Mouse (Mus musculus) C2C12 (cell line): ENCODE measurements around the gene Cd59a. TPM values are rescaled to one million over a fixed set of nuclear protein-coding genes. Genes with fewer than 3 reads are reported as not detected.

Experiments used
- H3K27me3 ChIP-seq: one replicate; pipeline ENCODE4 v1.6.1; 2011; ENCODE audit not compliant: control insufficient read depth, insufficient read depth, insufficient read length
- H3K36me3 ChIP-seq: one replicate; pipeline ENCODE4 v1.6.1; 2011; ENCODE audit not compliant: control insufficient read depth, insufficient read depth
- H3K4me3 ChIP-seq: one replicate; pipeline ENCODE4 v1.5.1; 2011; ENCODE audit warnings: mild to moderate bottlenecking, control low read depth; ENCODE audit not compliant: poor library complexity, insufficient read depth, severe bottlenecking
- H3K79me2 ChIP-seq: one replicate; pipeline ENCODE4 v1.6.1; 2011; ENCODE audit not compliant: control insufficient read depth, insufficient read depth
- H3K79me3 ChIP-seq: one replicate; pipeline ENCODE4 v1.6.1; 2011; ENCODE audit warnings: low read depth, control low read depth
- H3ac ChIP-seq: one replicate; pipeline ENCODE3; 2011; ENCODE audit warnings: low read depth; ENCODE audit not compliant: control insufficient read depth, insufficient read length
- CEBPB ChIP-seq: IDR thresholded peaks from one replicate; pipeline ENCODE4 v1.6.1; 2011; ENCODE audit warnings: low read depth, mild to moderate bottlenecking, control low read depth, moderate library complexity
- CTCF ChIP-seq: IDR thresholded peaks from one replicate; pipeline ENCODE4 v1.5.1; 2011; ENCODE audit not compliant: control insufficient read depth, insufficient read depth, insufficient read length
- FOSL1 ChIP-seq: IDR thresholded peaks from one replicate; pipeline ENCODE4 v1.8.0; 2011; ENCODE audit warnings: mild to moderate bottlenecking, low read length; ENCODE audit not compliant: poor library complexity, insufficient read depth, severe bottlenecking
- MAX ChIP-seq: IDR thresholded peaks from one replicate; pipeline ENCODE4 v1.6.1; 2011; ENCODE audit warnings: mild to moderate bottlenecking, control low read depth
- MYOD1 ChIP-seq: IDR thresholded peaks from one replicate; pipeline ENCODE4 v1.6.1; 2011; ENCODE audit warnings: low read depth; ENCODE audit not compliant: control insufficient read depth, insufficient read length
- MYOG ChIP-seq: IDR thresholded peaks from one replicate; pipeline ENCODE4 v1.6.1; 2011; ENCODE audit not compliant: control insufficient read depth, insufficient read length; ENCODE audit errors: extremely low read depth
- USF1 ChIP-seq: IDR thresholded peaks from one replicate; pipeline ENCODE4 v1.6.1; 2011; ENCODE audit warnings: low read depth, mild to moderate bottlenecking, control low read depth, moderate library complexity
- polyA plus RNA-seq: library from polyadenylated mRNA; unstranded; fragments of >200 nt; fragmentation: generic; extraction: Trizol; gene quantifications from one replicate; pipeline ENCODE4 v1.2.1, GENCODE M21; 2012; ENCODE audit warnings: missing spikeins

The Cd59a gene
- polyA plus RNA-seq, 1 experiment = 2.2 TPM

GRCm38 (mm10) chr2:104133042-104133810, 37.6 kb downstream of the Cd59a start:
- Histone ChIP-seq H3K27me3 (no peaks in the 10 kb centered on the region), H3K79me3 (no peaks in the 10 kb centered on the region), H3K79me2 (no peaks in the 10 kb centered on the region), H3K36me3 (no peaks in the 10 kb centered on the region), H3K4me3 (no peak overlapping the region), H3ac (no peak overlapping the region)
- TF ChIP-seq FOSL1 (no peak), MYOG (no peak), MYOD1 (peak; percentile 47)

DNA sequence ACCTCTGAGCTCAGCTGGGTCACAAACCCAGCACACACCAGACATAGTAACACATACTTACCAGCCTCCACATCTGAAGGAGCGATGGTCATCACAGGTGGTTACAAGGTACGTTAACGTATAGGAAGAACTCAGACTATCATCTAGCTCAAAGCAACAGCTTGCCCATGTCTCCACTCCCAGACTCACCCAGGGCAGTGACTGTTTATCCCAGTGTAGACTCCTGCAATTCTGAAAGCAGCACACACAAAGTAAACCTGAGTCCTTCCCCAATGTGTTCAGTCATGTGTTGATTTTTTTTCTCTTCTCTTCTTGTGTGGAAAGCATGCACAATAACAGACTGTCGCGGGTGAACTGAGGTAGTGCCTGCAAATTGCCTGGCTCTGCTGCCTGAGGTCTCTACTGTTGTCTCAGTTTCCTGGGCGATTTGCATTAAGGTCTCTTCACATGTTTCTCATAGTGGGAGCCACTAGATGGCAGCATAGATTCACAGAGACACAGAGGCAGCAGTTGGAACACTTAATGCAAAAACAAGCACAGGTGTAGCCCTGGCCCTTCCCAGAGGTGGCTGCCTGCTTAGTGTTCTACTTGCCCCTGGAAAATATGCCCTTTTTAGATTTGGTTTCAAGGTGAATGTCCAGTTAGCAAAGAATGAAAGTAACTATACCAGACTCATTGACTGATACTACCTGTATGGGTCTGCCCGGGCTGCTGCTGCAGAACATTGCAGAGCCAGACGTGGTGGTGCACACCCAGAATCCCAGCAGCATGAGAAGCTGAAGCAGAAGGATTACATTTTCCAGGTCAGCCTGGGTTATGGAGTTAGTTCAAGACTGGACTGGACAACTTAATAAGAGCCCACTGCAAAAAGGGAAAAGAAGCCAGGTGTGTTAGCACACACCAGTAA, 38.8 kb downstream of the Cd59a start:
- Histone ChIP-seq H3K79me2 (no peaks in the 10 kb centered on the region), H3K36me3 (no peaks in the 10 kb centered on the region), H3K27me3 (no peaks in the 10 kb centered on the region), H3K4me3 (no peak overlapping the region), H3ac (no peak overlapping the region), H3K79me3 (no peaks in the 10 kb centered on the region)
- TF ChIP-seq MAX = no peak
- peak; percentile 34 for TF ChIP-seq CTCF
- no peak for TF ChIP-seq MYOG

DNA sequence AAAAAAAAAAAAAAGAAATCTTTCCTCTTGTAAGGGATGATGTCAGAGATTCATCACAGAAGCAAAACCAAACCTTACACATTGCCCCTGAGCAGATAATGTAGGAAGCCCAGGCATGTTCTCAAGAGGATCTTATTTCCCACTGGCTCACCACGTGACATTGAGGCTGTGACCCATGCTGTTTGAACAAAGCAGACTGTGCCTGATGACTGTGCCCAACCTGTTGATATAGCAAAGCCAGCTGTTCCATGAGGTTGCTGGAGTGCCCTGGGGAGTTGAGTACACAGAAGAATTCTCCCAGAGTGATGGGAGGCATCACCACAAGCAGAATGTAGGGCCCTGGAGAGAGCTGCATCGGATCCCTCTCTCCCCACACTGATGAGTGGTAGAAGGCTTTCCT, 40.3 kb downstream of the Cd59a start:
- TF ChIP-seq FOSL1 = no peak
- peak; percentile 98 for TF ChIP-seq USF1
- no peak for TF ChIP-seq MYOG
- no peak for TF ChIP-seq CTCF
- TF ChIP-seq MAX = peak; percentile 87
- TF ChIP-seq CEBPB = no peak
- TF ChIP-seq MYOD1 = peak; percentile 97
- Histone ChIP-seq H3K79me3 (no peaks in the 10 kb centered on the region), H3K79me2 (no peaks in the 10 kb centered on the region), H3K36me3 (no peaks in the 10 kb centered on the region), H3K4me3 (no peak overlapping the region), H3K27me3 (no peaks in the 10 kb centered on the region), H3ac (no peak overlapping the region)

DNA sequence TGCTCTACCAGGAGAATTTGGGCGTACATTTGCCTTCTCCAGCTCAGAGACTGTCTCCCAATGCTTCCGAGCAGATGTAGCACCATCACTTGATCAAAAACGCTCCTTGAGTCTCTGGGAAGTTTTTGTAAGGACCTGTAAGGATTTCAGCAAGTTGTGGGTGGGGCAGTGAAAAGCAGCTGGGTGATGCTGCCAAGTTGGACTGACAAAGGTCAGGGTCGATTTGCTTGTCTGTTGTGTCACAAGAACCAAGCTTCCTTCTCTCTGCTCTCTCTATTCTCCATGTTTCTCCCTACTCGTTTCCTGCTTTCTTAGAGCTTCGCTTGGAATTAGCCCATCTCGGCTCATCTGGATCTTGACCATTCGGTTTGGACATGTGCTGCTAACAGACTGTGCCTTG, 46.5 kb downstream of the Cd59a start:
- TF ChIP-seq CTCF (no peak), CEBPB (no peak), MYOG (no peak), FOSL1 (no peak), MAX (no peak), MYOD1 (no peak), USF1 (no peak)
- Histone ChIP-seq H3ac (no peak overlapping the region), H3K4me3 (no peak overlapping the region), H3K36me3 (no peaks in the 10 kb centered on the region), H3K27me3 (no peaks in the 10 kb centered on the region), H3K79me2 (no peaks in the 10 kb centered on the region), H3K79me3 (no peaks in the 10 kb centered on the region)

- no peak overlapping the region for H3ac ChIP-seq
- H3K4me3 ChIP-seq = no peak overlapping the region
- no peaks in the 10 kb centered on the region for H3K27me3 ChIP-seq
- H3K79me3 ChIP-seq = no peaks in the 10 kb centered on the region
- no peaks in the 10 kb centered on the region for H3K36me3 ChIP-seq
- no peaks in the 10 kb centered on the region for H3K79me2 ChIP-seq
- TF ChIP-seq MAX (no peak), CEBPB (no peak), MYOG (no peak), CTCF (no peak), USF1 (no peak), MYOD1 (no peak), FOSL1 (no peak)
Observed at GRCm38 (mm10) chr2:104144004-104144403, 48.4 kb downstream of the Cd59a start.
